Mouse (Mus musculus) MEL (cell line): ENCODE measurements around the gene Sh3pxd2b. TPM values are rescaled to one million over a fixed set of nuclear protein-coding genes. Genes with fewer than 3 reads are reported as not detected.
"Not testable (repeated sequence)": the region's sequence is repeated elsewhere in the genome, so short reads cannot be mapped to it uniquely, and the experiment has no call there.

Experiments used
- DNase-seq: peaks from one replicate; pipeline ENCODE4 v3.0.0; 2011; ENCODE audit warnings: low read depth, low spot score
- H3K27ac ChIP-seq: 2 replicates; pipeline ENCODE4 v1.5.1; 2012; ENCODE audit warnings: low read depth, mild to moderate bottlenecking, control low read depth, low read length, moderate library complexity; ENCODE audit not compliant: control insufficient read depth
- H3K27me3 ChIP-seq, 2 experiments: fragments of 150-350 bp in 1 of 2; sonication (generic) in 1 of 2; 2 replicates each; pipeline ENCODE4 v1.6.1; 2012; ENCODE audit warnings: low read length in 2 of 2, mild to moderate bottlenecking in 2 of 2, improper control_type of control experiment in 1 of 2, moderate library complexity in 1 of 2; ENCODE audit not compliant: insufficient read depth in 2 of 2, control insufficient read depth in 1 of 2
- H3K36me3 ChIP-seq, 2 experiments: 2 replicates each; pipeline ENCODE4 v1.6.1; 2012 to 2014; ENCODE audit warnings: low read length in 2 of 2, improper control_type of control experiment in 1 of 2, inconsistent platforms in 1 of 2, mild to moderate bottlenecking in 1 of 2; ENCODE audit not compliant: insufficient read depth in 2 of 2, control insufficient read depth in 1 of 2
- H3K4me1 ChIP-seq, 2 experiments: fragments of 150-350 bp in 1 of 2; sonication (generic) in 1 of 2; 2 replicates each; pipeline ENCODE4 v1.6.1; 2012; ENCODE audit warnings: low read length in 2 of 2, improper control_type of control experiment in 1 of 2, mild to moderate bottlenecking in 1 of 2; ENCODE audit not compliant: insufficient read depth in 2 of 2, control insufficient read depth in 1 of 2
- H3K4me3 ChIP-seq, 2 experiments: fragments of 150-350 bp in 1 of 2; sonication (generic) in 1 of 2; 2 replicates each; pipeline ENCODE4 v1.5.1; 2012; ENCODE audit warnings: low read depth in 2 of 2, low read length in 2 of 2, mild to moderate bottlenecking in 2 of 2, moderate library complexity in 2 of 2, control low read depth in 1 of 2, improper control_type of control experiment in 1 of 2; ENCODE audit not compliant: control insufficient read depth in 1 of 2, insufficient read depth in 1 of 2
- H3K79me2 ChIP-seq: 2 replicates; pipeline ENCODE4 v1.6.1; 2012; ENCODE audit warnings: mild to moderate bottlenecking, low read length, moderate library complexity; ENCODE audit not compliant: control insufficient read depth, poor library complexity, insufficient read depth
- H3K9ac ChIP-seq: 2 replicates; pipeline ENCODE4 v1.6.1; 2012; ENCODE audit warnings: low read depth, mild to moderate bottlenecking, control low read depth, low read length, moderate library complexity; ENCODE audit not compliant: control insufficient read depth, poor library complexity, severe bottlenecking
- H3K9me3 ChIP-seq: fragments of 150-350 bp; sonication (generic); replicated peaks from 2 replicates; pipeline ENCODE4 v1.6.1; 2012; ENCODE audit warnings: mild to moderate bottlenecking, low read length, improper control_type of control experiment, moderate library complexity; ENCODE audit not compliant: insufficient read depth
- CTCF ChIP-seq, 3 experiments: IDR thresholded peaks in 2 of 3; conservative IDR thresholded peaks in 1 of 3; 2 replicates each; pipeline ENCODE4 v1.5.1; 2011 to 2012; ENCODE audit warnings: low read length in 3 of 3, low read depth in 2 of 3, mild to moderate bottlenecking in 2 of 3, improper control_type of control experiment in 1 of 3, inconsistent platforms in 1 of 3, mixed read lengths in 1 of 3, moderate library complexity in 1 of 3; ENCODE audit not compliant: control insufficient read depth in 1 of 3, insufficient read depth in 1 of 3, poor library complexity in 1 of 3, severe bottlenecking in 1 of 3
- E2F4 ChIP-seq: IDR thresholded peaks from 2 replicates; pipeline ENCODE4 v1.6.1; 2011; ENCODE audit warnings: low read depth, low read length, improper control_type of control experiment, borderline replicate concordance
- ELF1 ChIP-seq: IDR thresholded peaks from 2 replicates; pipeline ENCODE4 v1.6.1; 2014; ENCODE audit warnings: low read depth, mild to moderate bottlenecking, inconsistent platforms, low read length, improper control_type of control experiment, moderate library complexity
- GATA1 ChIP-seq: IDR thresholded peaks from 2 replicates; pipeline ENCODE4 v1.6.1; 2011; ENCODE audit warnings: low read depth, low read length, improper control_type of control experiment
- HCFC1 ChIP-seq: IDR thresholded peaks from 2 replicates; pipeline ENCODE4 v1.6.1; 2012; ENCODE audit warnings: low read depth, mild to moderate bottlenecking, inconsistent platforms, low read length, improper control_type of control experiment, moderate library complexity
- JUND ChIP-seq: IDR thresholded peaks from 2 replicates; pipeline ENCODE4 v1.6.1; 2011; ENCODE audit warnings: low read depth, mild to moderate bottlenecking, improper control_type of control experiment, low read length
- KAT2A ChIP-seq: conservative IDR thresholded peaks from 2 replicates; pipeline ENCODE4 v1.6.1; 2012; ENCODE audit warnings: low read depth, low read length, improper control_type of control experiment, inconsistent platforms
- MAX ChIP-seq: IDR thresholded peaks from 2 replicates; pipeline ENCODE4 v1.6.1; 2011; ENCODE audit warnings: low read length, improper control_type of control experiment
- MYB ChIP-seq: IDR thresholded peaks from 2 replicates; pipeline ENCODE4 v1.6.1; 2011; ENCODE audit warnings: mild to moderate bottlenecking, low read depth, low read length, improper control_type of control experiment
- POLR2A ChIP-seq, 2 experiments: IDR thresholded peaks; 2 replicates each; pipeline ENCODE4 v1.6.1; 2011 to 2012; ENCODE audit warnings: low read length in 2 of 2, mild to moderate bottlenecking in 2 of 2, control low read depth in 1 of 2, improper control_type of control experiment in 1 of 2, low read depth in 1 of 2, moderate library complexity in 1 of 2; ENCODE audit not compliant: control insufficient read depth in 1 of 2, insufficient read depth in 1 of 2, poor library complexity in 1 of 2
- POLR2AphosphoS5 ChIP-seq: IDR thresholded peaks from 2 replicates; pipeline ENCODE4 v1.6.1; 2012; ENCODE audit warnings: low read depth, borderline replicate concordance, mild to moderate bottlenecking, inconsistent platforms, low read length, moderate library complexity, mixed read lengths
- RAD21 ChIP-seq: IDR thresholded peaks from 2 replicates; pipeline ENCODE4 v1.6.1; 2011; ENCODE audit warnings: mild to moderate bottlenecking, low read depth, low read length, improper control_type of control experiment
- SMC3 ChIP-seq: IDR thresholded peaks from 2 replicates; pipeline ENCODE4 v1.6.1; 2011; ENCODE audit warnings: low read depth, low read length, improper control_type of control experiment
- TAL1 ChIP-seq: IDR thresholded peaks from 2 replicates; pipeline ENCODE4 v1.6.1; 2012; ENCODE audit warnings: mild to moderate bottlenecking, inconsistent platforms, low read length, moderate library complexity, mixed read lengths
- TBP ChIP-seq: IDR thresholded peaks from 2 replicates; pipeline ENCODE4 v1.8.0; 2011; ENCODE audit warnings: low read depth, low read length, improper control_type of control experiment
- TCF12 ChIP-seq: IDR thresholded peaks from 2 replicates; pipeline ENCODE4 v1.6.1; 2014; ENCODE audit warnings: low read depth, mild to moderate bottlenecking, inconsistent platforms, low read length, improper control_type of control experiment, moderate library complexity
- UBTF ChIP-seq: IDR thresholded peaks from 2 replicates; pipeline ENCODE4 v1.6.1; 2012; ENCODE audit warnings: low read depth, mild to moderate bottlenecking, inconsistent platforms, low read length, improper control_type of control experiment, moderate library complexity, borderline replicate concordance; ENCODE audit not compliant: insufficient read depth
- USF2 ChIP-seq, 2 experiments: IDR thresholded peaks; 2 replicates each; pipeline ENCODE4 v1.6.1; 2011 to 2012; ENCODE audit warnings: improper control_type of control experiment in 2 of 2, low read length in 2 of 2, borderline replicate concordance in 1 of 2, inconsistent platforms in 1 of 2, low read depth in 1 of 2, mild to moderate bottlenecking in 1 of 2; ENCODE audit not compliant: insufficient read depth in 1 of 2
- ZC3H11A ChIP-seq: IDR thresholded peaks from 2 replicates; pipeline ENCODE4 v1.6.1; 2012; ENCODE audit warnings: low read depth, mild to moderate bottlenecking, inconsistent platforms, low read length, improper control_type of control experiment
- polyA plus RNA-seq, 2 experiments: library from polyadenylated mRNA; stranded (reverse) in 1 of 2; unstranded in 1 of 2; fragments of >175 nt in 1 of 2; fragments of >200 nt in 1 of 2; gene quantifications; 2 replicates each; pipeline versions ENCODE4 v1.2.1 to v1.2.4; 2012; ENCODE audit warnings: low replicate concordance in 2 of 2, low read depth in 1 of 2; ENCODE audit not compliant: insufficient read length in 2 of 2, insufficient read depth in 1 of 2, missing spikeins in 1 of 2
- total RNA-seq: library from RNA; depleted of rRNA; stranded (reverse); fragments of 300-350 nt; gene quantifications from 2 replicates; pipeline ENCODE4 v1.2.3, GENCODE M21; 2012

The Sh3pxd2b gene
- total and polyA plus RNA-seq, 3 experiments: 9.6 to 17.0 TPM; not detected in 1

GRCm38 (mm10) chr11:32298532-32298918 is 49.1 kb upstream of the Sh3pxd2b start:
- Histone ChIP-seq H3K36me3 (no peaks in the 10 kb centered on the region; a peak in 1 of 4 replicates), H3K9me3 (no peaks in the 10 kb centered on the region), H3K4me1 (peaks cover 2 to 6% of the 10 kb centered on the region in 2 experiments), H3K27ac (no peak overlapping the region), H3K79me2 (no peaks in the 10 kb centered on the region), H3K27me3 (no peaks in the 10 kb centered on the region), H3K4me3 (no peak overlapping the region), H3K9ac (no peak overlapping the region)
- no peak for TF ChIP-seq POLR2AphosphoS5
- TF ChIP-seq ELF1: no peak
- TF ChIP-seq ZC3H11A: no peak
- no peak for TF ChIP-seq JUND
- no peak for TF ChIP-seq MYB
- no peak for TF ChIP-seq E2F4
- TF ChIP-seq MAX: no peak
- TF ChIP-seq KAT2A: no peak
- no peak for TF ChIP-seq TBP
- TF ChIP-seq TCF12: no peak
- no peak for TF ChIP-seq GATA1
- no peak for TF ChIP-seq TAL1
- no peak for TF ChIP-seq POLR2A (IDR thresholded peaks at IDR 0.05; ENCODE audit: control insufficient read depth in 1 of 2, insufficient read depth in 1 of 2, low read depth in 1 of 2, low read length in 2 of 2, poor library complexity in 1 of 2)
- TF ChIP-seq USF2 (IDR thresholded peaks at IDR 0.05; ENCODE audit: borderline replicate concordance in 1 of 2, insufficient read depth in 1 of 2, low read depth in 1 of 2, low read length in 2 of 2): no peak
- TF ChIP-seq UBTF: no peak
- no peak for TF ChIP-seq HCFC1
- DNase-seq: no peak

- not testable (repeated sequence) for H3K27ac ChIP-seq, H3K27me3 ChIP-seq, H3K79me2 ChIP-seq, H3K9ac ChIP-seq, H3K36me3 ChIP-seq, H3K4me3 ChIP-seq, H3K9me3 ChIP-seq, H3K4me1 ChIP-seq
- TF ChIP-seq SMC3: peak; percentile 73
- 0 out of 2 replicates have a peak, but pooled peaks have one; percentile 9 for TF ChIP-seq ZC3H11A
- TF ChIP-seq CTCF (IDR thresholded peaks at IDR 0.05 in 2 of 3, conservative IDR thresholded peaks at IDR 0.05 in 1 of 3; ENCODE audit: control insufficient read depth in 1 of 3, insufficient read depth in 1 of 3, low read depth in 2 of 3, low read length in 3 of 3, poor library complexity in 1 of 3, severe bottlenecking in 1 of 3): peak; percentile 46 to 76 (median 69)
- TF ChIP-seq RAD21: peak; percentile 36
- peak; percentile 40 for DNase-seq
Measured at GRCm38 (mm10) chr11:32299865-32300264, 47.8 kb upstream of the Sh3pxd2b start, which contains the start of gene Hbq1a. Gene Hbq1a (plus strand): TSS chr11:32300069.
